Mouse (Mus musculus) gastrocnemius, postnatal 4 days (tissue): ENCODE data around the gene Ano1. TPM values are rescaled to one million over a fixed set of nuclear protein-coding genes. Genes with fewer than 3 reads are reported as not detected.

Source experiments
- DNase-seq, 2 experiments: peaks; one replicate each; pipeline ENCODE4 v3.0.0; 2021 to 2022; ENCODE audit warnings: low spot score in 2 of 2, mixed read lengths in 2 of 2
- total RNA-seq, 2 experiments: library from RNA; stranded (reverse); gene quantifications; 2 replicates each; pipeline ENCODE4 v1.2.3; 2021

Gene Ano1
- total RNA-seq, 2 experiments from 2014 or later, result 10.2 to 10.6 TPM

GRCm38 (mm10) chr7:144653681-144654425 lies 97.9 kb downstream of the Ano1 start:
- DNase-seq, result peak in 1 of 2 experiments; percentile 30

GRCm38 (mm10) chr7:144647547-144647946 lies 104.2 kb downstream of the Ano1 start:
- DNase-seq, result no peak

GRCm38 (mm10) chr7:144640817-144641216 lies 111.0 kb downstream of the Ano1 start:
- no peak for DNase-seq

GRCm38 (mm10) chr7:144636000-144636399 lies 115.8 kb downstream of the Ano1 start:
- DNase-seq, result no peak

- DNase-seq, result no peak
Observed at GRCm38 (mm10) chr7:144634875-144635274, 116.9 kb downstream of the Ano1 start.

DNA sequence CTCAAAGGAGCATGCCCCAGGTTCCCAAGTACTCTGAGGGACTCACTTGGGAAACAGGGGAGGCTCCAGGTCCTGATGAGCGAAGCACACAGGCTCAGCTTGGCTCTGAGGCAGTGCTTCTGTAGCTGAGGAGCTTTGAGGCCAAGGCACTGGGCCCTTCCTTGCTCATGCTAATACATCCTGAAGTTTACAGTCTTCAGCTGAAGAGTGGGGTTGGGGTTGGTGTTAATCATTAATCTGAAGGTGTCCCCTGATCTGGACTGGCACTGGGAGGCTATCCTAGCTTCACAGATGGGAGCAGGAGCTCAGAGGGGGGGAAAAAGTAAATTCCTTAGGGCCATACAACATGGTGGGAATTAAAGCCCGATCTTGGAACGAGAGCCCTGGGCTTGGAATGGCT lies 117.3 kb downstream of the Ano1 start:
- DNase-seq, result no peak

GRCm38 (mm10) chr7:144632321-144632720 lies 119.5 kb downstream of the Ano1 start:
- no peak for DNase-seq

- no peak for DNase-seq
Observed at GRCm38 (mm10) chr7:144630622-144631021, 121.2 kb downstream of the Ano1 start.

DNA sequence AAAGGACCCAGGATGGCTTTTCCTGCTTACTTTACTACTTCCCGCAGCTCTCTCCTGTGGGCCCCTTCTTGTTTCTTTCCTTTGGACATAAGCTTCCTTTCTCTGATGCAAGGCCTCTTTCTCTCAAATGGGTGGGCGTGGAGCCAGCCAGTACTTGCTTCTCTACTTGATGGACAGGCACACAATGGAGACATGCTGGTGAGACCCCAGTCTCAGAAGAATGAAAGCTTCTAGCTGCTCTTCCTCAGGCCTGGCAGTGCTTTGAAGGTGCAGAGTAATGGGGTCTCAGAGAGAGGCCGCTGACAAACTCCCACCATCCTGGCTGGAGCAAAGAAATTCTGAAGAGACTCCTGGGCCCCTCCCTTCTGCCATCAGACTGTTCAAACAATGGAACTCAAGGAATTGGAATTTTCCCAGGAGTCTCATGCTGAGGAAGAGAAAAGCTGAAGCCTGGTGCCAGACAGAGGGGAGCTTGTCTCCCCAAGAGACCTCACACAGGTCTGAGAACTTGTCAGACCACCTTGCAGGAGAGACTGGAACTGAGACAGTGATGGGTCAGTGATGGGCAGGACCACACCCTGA lies 123.3 kb downstream of the Ano1 start:
- DNase-seq, result no peak

DNA sequence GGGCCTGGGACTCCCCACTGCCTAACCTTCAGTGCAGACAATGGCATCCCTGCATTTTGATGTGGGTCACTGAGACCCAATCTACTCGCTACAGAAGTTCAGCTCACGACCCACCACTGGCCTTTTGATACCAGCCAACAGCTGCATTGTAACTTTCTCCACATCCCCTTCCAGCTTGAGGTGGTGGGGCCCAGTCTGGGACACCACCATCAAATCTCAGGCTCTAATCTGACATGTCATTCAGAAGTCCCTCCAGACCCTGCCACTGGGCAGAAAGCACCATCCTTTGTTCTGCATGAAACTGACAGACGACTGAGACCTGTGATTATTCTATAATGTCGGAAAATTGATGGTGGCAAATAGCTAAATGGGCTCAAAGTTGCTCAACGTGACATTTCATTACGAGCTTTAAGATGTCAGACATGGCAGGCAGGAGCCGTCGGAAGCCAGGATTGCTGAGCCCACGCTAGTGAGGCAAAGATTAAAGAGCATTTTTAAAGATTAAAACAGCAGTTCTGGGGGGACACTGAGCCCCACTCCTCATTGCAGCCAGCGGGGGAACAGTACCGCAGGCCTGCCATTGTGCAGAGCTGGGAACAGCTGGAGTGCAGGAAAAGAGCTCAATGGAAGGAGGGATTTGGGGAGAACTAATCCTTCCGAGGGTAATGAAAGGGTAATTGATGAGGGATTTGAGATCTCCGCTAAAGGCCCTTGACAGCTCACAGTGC lies 124.0 kb downstream of the Ano1 start:
- no peak for DNase-seq

GRCm38 (mm10) chr7:144626042-144626441 lies 125.7 kb downstream of the Ano1 start:
- no peak for DNase-seq

DNA sequence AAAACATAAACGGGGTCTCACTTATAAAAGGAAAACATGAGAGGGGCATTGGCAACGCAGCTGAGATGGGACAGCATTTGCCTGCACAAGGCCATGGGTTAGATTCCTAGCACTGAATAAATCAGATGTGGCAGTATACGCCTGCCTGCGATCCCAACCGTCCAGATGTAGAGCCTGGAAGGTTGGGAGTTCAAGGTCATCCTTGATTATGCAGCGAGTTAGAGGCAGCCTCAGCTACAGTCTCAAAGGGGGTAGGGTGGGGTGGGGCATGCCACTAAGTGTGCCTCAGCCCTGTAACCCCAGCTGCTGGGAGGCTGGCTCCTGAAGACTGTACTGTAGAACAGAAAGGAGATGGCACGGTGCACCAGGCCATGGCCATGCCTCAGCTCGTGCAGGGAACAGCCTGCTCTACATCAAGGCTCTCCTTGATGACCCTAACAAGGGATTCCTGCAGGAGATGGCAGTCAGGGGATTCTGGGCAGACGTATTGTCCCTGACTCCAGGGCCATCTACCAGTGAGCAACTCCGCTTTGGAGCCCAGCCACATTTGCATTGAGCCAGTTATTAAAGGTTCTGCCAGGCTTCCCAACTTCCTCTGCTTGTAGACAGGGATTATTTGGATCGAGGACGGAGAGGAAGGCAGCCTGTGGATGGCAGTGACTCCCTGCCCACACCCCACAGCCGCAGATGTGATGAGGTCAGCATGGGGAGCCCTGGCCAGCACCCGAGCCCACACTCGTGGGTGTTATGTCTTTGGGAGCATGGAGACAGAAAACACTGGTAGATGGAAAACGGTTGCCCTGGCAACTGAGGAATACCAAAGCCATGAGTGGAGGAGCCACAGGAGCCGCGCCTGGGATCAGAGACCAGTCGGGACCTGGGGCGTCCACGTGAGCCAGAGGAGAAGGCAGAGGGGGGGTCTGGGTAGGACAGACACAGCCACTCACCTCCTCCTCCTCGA lies 130.8 kb downstream of the Ano1 start:
- DNase-seq, result no peak

DNA sequence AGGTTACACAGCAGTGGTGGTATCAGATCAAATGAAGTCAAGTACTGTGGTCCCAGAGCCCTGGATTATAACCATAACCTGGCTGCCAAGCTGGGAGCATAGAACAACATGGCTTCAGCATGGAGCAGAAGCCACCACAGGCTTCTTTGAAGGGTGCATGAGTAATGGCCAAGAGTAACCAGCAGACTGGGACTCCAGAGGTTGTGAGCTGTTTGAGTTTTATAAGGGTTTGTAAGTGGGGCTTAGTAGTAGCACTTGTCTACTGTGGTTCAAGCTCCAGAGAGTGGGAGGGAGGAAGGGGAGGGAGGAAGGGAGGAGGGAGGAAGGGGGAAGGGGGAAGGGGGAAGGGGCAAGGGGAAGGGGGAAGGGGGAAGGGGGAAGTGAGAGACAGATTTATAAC lies 131.5 kb downstream of the Ano1 start:
- no peak for DNase-seq

DNA sequence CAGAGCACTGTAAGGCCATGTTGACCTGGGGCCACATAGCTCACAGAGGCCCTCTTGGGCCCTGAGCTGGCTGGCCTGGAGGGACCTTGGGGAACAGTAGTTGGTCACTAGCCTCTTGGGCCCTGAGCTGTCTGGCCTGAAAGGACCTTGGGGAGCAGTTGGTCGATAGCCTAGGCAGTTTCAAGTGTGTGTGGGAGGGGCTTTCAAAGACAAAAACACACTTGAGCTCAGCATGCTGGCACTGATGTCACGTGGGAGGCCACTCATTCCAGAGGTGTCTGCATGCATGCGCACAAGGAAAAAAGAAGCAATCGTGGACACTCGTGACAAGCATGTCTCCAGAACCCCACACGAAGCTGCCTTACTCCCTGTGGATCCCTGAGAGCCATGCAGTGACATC lies 136.4 kb downstream of the Ano1 start:
- no peak for DNase-seq

DNA sequence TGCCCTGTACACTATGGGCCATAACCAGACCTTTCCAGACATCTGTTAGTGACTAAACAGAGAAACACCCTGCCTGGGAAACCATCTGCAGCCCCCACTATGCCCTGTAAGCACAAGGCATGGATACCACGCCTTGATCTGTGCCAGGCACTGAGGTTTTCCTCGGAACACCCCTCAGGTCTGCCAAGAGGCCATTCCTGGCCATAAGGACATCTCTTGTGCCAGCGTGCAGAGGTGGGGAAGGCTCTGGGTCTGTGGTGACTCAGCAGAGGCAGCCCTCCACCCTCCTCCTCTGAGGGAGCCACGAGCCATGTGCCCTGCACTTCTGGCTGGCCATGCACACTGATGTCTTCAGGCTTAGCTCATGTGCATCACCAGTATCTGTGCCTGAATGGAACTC lies 138.9 kb downstream of the Ano1 start:
- DNase-seq, result no peak

GRCm38 (mm10) chr7:144612351-144612750 lies 139.4 kb downstream of the Ano1 start:
- DNase-seq, result no peak

DNA sequence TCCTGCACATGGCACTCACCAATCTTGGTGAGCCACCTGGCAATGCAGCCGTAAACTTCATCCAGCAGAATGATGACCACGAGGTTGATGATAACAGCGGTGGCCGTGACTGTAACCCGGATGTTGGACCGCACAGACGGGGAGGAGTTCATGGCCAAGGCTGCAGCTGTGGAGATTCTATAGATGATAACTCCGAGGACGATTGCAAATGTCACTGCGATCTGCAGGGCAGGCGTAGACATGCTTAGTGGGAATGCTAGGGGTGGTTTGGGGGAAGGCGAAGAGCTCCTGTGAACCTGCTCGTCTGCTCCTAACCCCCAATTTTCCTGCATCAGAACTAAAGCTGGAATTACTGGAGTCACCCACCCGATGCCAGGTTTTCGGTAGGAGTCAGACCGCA lies 140.2 kb downstream of the Ano1 start:
- no peak for DNase-seq

DNA sequence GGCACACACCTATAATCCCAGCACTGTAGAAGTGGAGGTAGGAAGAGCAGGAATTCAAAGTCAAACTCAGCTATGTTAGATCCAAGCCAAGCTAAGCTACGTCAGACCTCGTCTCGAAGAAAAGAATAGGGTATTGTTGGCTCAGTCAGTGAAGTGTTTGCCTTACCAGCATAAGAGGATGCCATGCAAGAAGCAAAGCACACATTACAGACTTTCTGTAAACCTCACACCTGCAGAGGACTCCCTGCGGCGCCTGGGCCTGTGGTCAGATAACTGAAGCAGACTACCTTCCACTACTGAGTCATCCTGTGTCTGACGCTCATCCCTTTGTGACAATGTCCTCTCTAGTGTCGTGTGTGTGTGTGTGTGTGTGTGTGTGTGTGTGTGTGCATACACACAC lies 142.2 kb downstream of the Ano1 start:
- DNase-seq, result no peak

DNA sequence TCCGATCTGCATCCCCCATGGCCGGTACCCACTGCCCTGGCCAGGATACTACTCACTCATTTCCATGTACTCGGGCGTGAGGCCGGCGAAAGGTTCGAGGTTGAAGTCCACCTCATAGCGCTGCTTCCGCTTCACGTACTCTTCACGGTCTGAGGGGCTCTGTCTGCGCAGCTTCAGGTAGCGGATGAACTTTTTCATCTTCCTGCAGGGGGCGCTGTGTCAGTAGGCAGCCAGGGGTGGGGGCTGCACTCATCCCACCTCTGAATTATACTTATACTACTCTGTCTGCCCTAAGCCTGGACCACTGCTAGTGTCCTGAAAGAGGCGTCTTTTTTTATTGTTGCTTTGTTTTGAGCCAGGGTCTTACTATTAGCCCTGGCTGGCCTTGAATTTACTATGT lies 143.9 kb downstream of the Ano1 start:
- DNase-seq, result no peak

- no peak for DNase-seq
Observed at GRCm38 (mm10) chr7:144604735-144605134, 147.0 kb downstream of the Ano1 start.

DNA sequence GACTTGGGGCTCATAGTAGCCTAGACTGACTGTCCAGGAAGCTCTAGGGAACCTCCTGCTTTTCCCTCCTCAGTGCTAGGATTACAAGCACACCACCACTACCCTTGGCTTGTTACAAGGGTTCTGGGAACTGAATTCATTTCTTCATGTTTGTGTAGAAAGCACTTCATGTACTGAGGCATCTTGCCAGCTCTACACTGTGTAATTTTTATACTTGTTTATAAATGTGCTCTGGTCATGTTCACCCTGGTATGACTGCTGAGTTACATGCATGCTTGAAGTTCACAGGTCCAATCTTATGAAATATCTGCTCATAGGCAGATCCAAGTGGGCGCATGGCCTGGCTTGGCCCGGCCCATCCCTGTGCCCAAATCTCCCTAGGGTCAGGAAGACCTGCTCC lies 147.5 kb downstream of the Ano1 start:
- DNase-seq, result no peak
